Mouse (Mus musculus): ENCODE measurements around the gene Tmem234. TPM values are rescaled to one million over a fixed set of nuclear protein-coding genes. Genes with fewer than 3 reads are reported as not detected.

Tmem234 gene
- polyA plus RNA-seq, 1 experiment from 2014 or later, result 228 TPM

DNA sequence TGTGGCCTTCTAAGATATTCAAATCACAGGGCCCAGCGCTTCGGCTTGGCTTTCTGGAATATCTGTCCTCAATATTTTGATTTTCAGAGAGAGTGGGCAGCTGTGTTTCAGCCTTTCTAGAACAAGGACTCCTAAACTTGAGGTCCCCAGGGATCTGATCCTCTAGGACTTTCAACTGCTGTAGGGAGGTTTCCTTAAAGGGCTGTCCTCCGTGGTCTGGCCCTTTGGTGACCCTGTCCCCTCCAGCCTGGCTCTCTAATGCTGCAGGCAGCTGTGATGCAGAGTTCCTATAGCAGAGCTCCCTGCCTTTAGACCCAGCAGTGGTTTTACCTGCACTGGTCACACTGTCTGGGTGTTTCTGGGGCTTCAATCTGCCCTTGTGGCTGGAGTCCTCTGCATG lies 16.2 kb downstream of the Tmem234 start:
- Histone ChIP-seq H3K27me3 (replicated peaks; ENCODE audit: control insufficient read depth, insufficient read depth, low read length) (no peaks in the 10 kb centered on the region), H3K4me2 (no peak overlapping the region), H3K9ac (ENCODE audit: low read depth, low read length) (no peak overlapping the region), H3K36me3 (ENCODE audit: control insufficient read depth, insufficient read depth, low read length) (peaks cover 5% of the 10 kb centered on the region; the same call in 1 of the 2 replicates), H3K4me3 (ENCODE audit: low read depth, low read length) (no peak overlapping the region), H3K27ac (ENCODE audit: low read depth, low read length) (no peak overlapping the region), H3K9me3 (ENCODE audit: control insufficient read depth, low read length) (no peaks in the 10 kb centered on the region), H3K4me1 (replicated peaks; ENCODE audit: control insufficient read depth, insufficient read depth, low read length) (peaks cover 3% of the 10 kb centered on the region)
- DNase-seq (ENCODE audit: low spot score) (no peak), ATAC-seq (replicated peaks; ENCODE audit: low FRiP score) (no peak)
- WGBS, result 95% methylated on average over 3 of the region's 3 CpGs

DNA sequence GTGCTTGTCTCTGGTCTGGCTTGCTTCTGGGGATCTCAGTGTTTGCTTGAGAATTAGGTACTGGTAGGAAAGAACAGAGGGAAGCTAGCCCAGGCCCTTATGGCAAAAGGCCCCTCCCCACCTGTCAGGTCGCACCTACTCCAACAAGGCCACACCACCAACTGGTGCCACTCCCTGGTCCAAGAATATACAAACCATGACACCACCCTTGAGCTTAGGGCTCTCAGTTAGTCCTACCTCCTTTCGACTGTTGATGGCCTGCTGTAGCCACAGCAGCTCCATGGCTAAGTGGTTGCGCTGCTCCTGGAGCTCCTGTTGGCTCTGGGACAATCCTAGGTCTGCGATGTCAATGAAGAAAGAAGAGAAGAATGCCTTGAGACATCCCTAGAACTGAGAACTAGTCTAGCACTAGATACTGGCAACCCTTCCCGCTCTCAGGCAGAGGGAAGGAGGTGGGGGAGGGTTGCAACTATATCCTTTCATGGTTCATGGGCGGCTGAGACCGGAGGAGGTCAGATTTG lies 16.7 kb downstream of the Tmem234 start:
- 92% methylated on average over 7 of the region's 7 CpGs for WGBS
- Histone ChIP-seq H3K27me3 (replicated peaks; ENCODE audit: control insufficient read depth, insufficient read depth, low read length) (no peaks in the 10 kb centered on the region), H3K36me3 (ENCODE audit: control insufficient read depth, insufficient read depth, low read length) (peaks cover 6% of the 10 kb centered on the region; the same call in 1 of the 2 replicates), H3K4me3 (ENCODE audit: low read depth, low read length) (no peak overlapping the region), H3K4me1 (replicated peaks; ENCODE audit: control insufficient read depth, insufficient read depth, low read length) (peaks cover 3% of the 10 kb centered on the region), H3K9me3 (ENCODE audit: control insufficient read depth, low read length) (no peaks in the 10 kb centered on the region), H3K4me2 (peak overlapping the region; percentile 10; the same call in 1 of the 2 replicates), H3K9ac (ENCODE audit: low read depth, low read length) (no peak overlapping the region), H3K27ac (ENCODE audit: low read depth, low read length) (no peak overlapping the region)
- ATAC-seq (replicated peaks; ENCODE audit: low FRiP score), result no peak
- no peak for DNase-seq (ENCODE audit: low spot score)

DNA sequence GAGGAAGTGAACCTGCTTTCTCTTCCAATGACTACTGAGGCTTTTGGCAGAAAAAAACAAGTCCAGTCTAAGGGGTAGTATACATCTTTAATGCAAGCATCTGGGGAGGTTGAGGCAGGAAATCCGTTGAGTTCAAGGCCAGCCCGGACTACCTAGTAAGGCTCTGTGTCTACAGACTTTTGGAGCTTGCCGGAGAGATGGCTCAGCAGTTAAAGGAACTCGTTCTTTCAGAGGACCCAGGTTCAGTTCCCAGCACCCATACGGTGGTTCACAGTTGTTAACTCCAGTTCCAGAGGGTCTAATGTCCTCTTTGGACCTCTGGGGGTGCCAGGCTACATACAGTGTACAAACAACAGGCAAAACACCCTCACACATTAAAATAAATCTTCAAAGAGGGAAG lies 17.6 kb downstream of the Tmem234 start:
- Histone ChIP-seq H3K27me3 (replicated peaks; ENCODE audit: control insufficient read depth, insufficient read depth, low read length) (no peaks in the 10 kb centered on the region), H3K4me1 (replicated peaks; ENCODE audit: control insufficient read depth, insufficient read depth, low read length) (peaks cover 7% of the 10 kb centered on the region), H3K27ac (ENCODE audit: low read depth, low read length) (no peak overlapping the region), H3K4me2 (peak overlapping the region; percentile 96), H3K9ac (ENCODE audit: low read depth, low read length) (peak overlapping the region; percentile 88), H3K9me3 (ENCODE audit: control insufficient read depth, low read length) (no peaks in the 10 kb centered on the region), H3K36me3 (ENCODE audit: control insufficient read depth, insufficient read depth, low read length) (peaks cover 7% of the 10 kb centered on the region; the same call in 1 of the 2 replicates), H3K4me3 (ENCODE audit: low read depth, low read length) (peak overlapping the region; percentile 78)
- ATAC-seq (replicated peaks; ENCODE audit: low FRiP score) (no peak), DNase-seq (ENCODE audit: low spot score) (no peak)
- 91% methylated on average over 5 of the region's 5 CpGs for WGBS

DNA sequence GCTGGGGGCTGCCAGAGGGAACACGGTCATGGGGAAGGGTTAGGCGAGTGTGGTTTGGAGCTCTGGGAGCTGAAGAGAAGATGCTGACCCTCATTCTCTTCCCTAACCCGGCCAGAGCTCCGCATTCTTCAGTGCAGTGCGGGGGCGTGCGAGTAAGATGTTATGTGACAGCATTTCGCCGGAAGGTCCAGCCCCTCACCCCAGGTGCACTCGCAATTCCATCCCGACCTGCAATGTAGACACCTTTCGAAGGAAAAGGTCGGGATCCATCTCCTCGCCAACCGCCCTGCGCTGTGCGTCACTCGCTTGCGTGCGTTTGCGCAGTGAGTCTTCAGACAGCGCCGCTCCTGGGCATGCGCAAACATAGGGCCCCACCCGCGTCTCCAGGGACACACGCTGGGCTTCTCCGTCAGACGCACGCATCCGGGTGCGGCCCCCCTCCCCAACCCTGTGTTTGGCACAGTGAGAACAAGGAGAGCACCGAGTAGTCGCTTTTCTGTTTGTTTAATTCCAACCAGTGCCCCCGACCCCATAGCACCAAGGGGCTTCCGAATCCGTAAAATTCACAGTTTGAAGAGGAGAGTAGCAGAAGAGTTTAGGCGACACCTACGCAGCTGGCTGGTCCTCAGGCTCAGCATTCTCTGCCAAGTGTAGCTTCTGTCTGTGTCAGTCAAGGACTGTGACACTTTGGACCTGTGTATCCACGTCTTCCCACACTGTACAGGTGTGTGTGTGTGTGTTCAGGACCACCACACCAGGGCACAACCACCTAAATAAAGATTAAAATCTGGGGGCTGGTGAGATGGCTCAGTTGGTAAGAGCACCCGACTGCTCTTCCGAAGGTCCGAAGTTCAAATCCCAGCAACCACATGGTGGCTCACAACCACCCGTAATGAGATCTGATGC lies 18.6 kb downstream of the Tmem234 start, which contains the start of gene Iqcc:
Gene Iqcc (minus strand): TSS at position 314 of the 906 bp plus-strand sequence.
- ATAC-seq (replicated peaks; ENCODE audit: low FRiP score) (peak; percentile 87), DNase-seq (ENCODE audit: low spot score) (peak; percentile 91)
- no peaks in the 10 kb centered on the region for H3K9me3 ChIP-seq (ENCODE audit: control insufficient read depth, low read length)
- H3K4me2 ChIP-seq, result peak within 1 kb of the TSS; percentile 96
- 5% methylated on average over 43 of the region's 44 CpGs for WGBS
- peak within 1 kb of the TSS; percentile 78 for H3K4me3 ChIP-seq (ENCODE audit: low read depth, low read length)
- H3K4me1 ChIP-seq (replicated peaks; ENCODE audit: control insufficient read depth, insufficient read depth, low read length), result peaks cover 9% of the 10 kb centered on the region
- peaks cover 7% of the 10 kb centered on the region; the same call in 1 of the 2 replicates for H3K36me3 ChIP-seq (ENCODE audit: control insufficient read depth, insufficient read depth, low read length)
- no peaks in the 10 kb centered on the region for H3K27me3 ChIP-seq (replicated peaks; ENCODE audit: control insufficient read depth, insufficient read depth, low read length)
- H3K27ac ChIP-seq (ENCODE audit: low read depth, low read length), result peak within 1 kb of the TSS; percentile 83
- peak within 1 kb of the TSS; percentile 88 for H3K9ac ChIP-seq (ENCODE audit: low read depth, low read length)

DNA sequence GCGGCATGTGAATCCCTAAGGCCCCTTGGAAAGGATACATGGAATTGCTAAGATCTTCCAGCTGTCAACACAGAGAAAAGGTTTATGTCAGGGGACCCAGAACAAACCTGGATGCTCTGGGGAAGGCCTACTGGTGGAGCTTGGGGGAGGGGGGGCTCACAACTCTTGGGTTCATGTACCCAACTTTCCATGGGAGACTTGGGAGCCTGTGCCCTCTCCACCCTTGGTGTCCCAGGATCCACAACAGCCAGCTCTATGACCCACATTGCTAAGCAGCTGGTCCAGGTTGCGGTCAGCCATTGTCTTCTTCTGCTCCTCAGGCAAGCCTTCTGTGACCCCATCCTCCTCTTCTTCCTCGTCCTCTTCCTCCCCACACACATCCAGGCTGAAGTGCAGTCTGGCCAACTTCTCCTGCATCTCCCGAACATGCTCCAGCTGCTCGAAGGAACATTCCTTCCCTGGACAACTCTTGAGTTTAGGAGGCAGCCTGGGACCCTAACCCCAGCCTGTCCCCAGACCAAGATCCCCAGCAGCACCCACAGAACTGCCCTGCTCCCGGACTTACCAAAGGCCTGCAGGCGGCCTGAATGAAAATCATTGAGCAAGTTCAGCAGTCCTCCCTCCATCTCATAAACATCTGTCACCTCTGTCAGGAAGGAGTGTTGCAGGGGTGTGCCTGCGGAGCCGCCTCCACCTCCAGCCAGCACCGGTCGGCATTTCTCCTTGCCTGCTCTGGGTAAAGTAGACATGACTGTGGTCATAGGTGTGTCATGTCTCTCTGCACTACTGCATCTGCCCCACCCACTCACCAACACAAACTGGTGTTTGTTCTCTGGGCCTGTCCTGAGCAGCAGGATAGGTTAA lies 20.2 kb downstream of the Tmem234 start:
- Histone ChIP-seq H3K4me3 (ENCODE audit: low read depth, low read length) (no peak overlapping the region), H3K27me3 (replicated peaks; ENCODE audit: control insufficient read depth, insufficient read depth, low read length) (no peaks in the 10 kb centered on the region), H3K9me3 (ENCODE audit: control insufficient read depth, low read length) (no peaks in the 10 kb centered on the region), H3K4me1 (replicated peaks; ENCODE audit: control insufficient read depth, insufficient read depth, low read length) (peaks cover 22% of the 10 kb centered on the region), H3K36me3 (ENCODE audit: control insufficient read depth, insufficient read depth, low read length) (peaks cover 7% of the 10 kb centered on the region; the same call in 1 of the 2 replicates), H3K27ac (ENCODE audit: low read depth, low read length) (no peak overlapping the region), H3K4me2 (no peak overlapping the region), H3K9ac (ENCODE audit: low read depth, low read length) (no peak overlapping the region; the same call in 1 of the 2 replicates)
- no peak for DNase-seq (ENCODE audit: low spot score)
- WGBS, result 75% methylated on average over 11 of the region's 11 CpGs
- no peak for ATAC-seq (replicated peaks; ENCODE audit: low FRiP score)

DNA sequence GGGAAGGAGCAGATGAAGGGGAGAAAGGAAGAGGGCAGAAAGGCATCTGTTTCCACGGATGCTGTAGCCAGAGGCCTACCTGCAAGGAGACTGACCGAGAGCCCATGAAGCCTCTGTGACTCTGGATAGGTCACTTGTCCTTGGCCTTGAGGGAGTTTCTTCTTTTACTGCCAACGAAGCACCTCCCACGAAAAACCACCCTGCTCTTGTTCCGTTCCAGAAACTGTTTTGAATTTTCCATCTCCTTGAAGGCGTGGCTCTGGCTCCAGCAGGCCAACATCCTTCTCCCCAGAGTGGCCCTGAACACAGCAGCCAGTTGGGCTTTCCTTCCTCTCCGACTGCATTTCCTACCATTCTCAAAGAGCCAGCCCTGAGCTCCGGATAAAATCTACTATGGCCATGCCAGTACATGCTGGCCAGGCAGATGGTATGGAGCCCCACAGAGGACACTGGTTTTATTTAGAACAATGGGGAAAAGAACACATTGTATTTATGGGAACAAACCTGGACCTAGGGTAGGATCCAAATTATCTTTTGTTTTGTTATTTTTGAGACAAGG lies 20.9 kb downstream of the Tmem234 start:
- peaks cover 7% of the 10 kb centered on the region; the same call in 1 of the 2 replicates for H3K36me3 ChIP-seq (ENCODE audit: control insufficient read depth, insufficient read depth, low read length)
- H3K9ac ChIP-seq (ENCODE audit: low read depth, low read length), result no peak overlapping the region
- H3K4me2 ChIP-seq, result no peak overlapping the region
- DNase-seq (ENCODE audit: low spot score) (no peak), ATAC-seq (replicated peaks; ENCODE audit: low FRiP score) (no peak)
- no peak overlapping the region for H3K27ac ChIP-seq (ENCODE audit: low read depth, low read length)
- no peak overlapping the region for H3K4me3 ChIP-seq (ENCODE audit: low read depth, low read length)
- WGBS, result 78% methylated on average over 8 of the region's 8 CpGs
- peaks cover 25% of the 10 kb centered on the region for H3K4me1 ChIP-seq (replicated peaks; ENCODE audit: control insufficient read depth, insufficient read depth, low read length)
- no peaks in the 10 kb centered on the region for H3K27me3 ChIP-seq (replicated peaks; ENCODE audit: control insufficient read depth, insufficient read depth, low read length)
- H3K9me3 ChIP-seq (ENCODE audit: control insufficient read depth, low read length), result no peaks in the 10 kb centered on the region

DNA sequence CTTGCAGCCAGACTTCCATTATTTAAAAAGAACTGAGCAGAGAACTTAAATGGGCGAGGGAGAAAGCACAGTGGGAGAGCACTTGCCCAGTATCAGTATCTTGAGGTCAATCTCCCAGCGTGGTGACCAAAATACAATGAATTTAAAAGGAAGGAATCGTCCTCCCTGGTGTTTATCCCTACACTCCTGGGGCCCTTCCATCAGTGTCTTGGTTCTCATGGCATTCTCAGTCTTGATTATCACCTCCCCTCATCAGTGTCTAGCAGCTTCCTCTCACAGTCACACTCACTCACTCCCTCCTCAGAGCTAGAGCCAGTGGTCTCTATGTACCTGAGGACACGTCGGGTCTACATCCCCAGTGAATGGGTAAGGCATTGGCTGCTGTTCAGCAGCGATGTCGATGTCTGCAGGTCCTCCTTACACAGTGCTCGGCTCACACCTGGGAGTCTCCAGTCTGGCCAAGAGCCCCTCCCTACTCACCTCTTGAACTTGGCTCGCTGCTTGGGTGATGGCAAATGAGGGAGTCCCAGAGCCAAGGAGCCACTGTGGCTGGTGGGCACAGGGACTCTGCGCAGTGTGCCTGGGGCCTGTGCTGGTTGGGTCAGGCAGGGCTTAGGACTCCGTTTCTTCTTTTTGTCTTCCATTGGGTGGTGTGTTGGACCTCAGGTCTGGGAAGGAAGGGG lies 21.8 kb downstream of the Tmem234 start:
- WGBS, result 77% methylated on average over 11 of the region's 11 CpGs
- Histone ChIP-seq H3K4me3 (ENCODE audit: low read depth, low read length) (no peak overlapping the region), H3K4me1 (replicated peaks; ENCODE audit: control insufficient read depth, insufficient read depth, low read length) (peaks cover 25% of the 10 kb centered on the region), H3K27ac (ENCODE audit: low read depth, low read length) (no peak overlapping the region), H3K27me3 (replicated peaks; ENCODE audit: control insufficient read depth, insufficient read depth, low read length) (no peaks in the 10 kb centered on the region), H3K36me3 (ENCODE audit: control insufficient read depth, insufficient read depth, low read length) (peaks cover 6% of the 10 kb centered on the region; the same call in 1 of the 2 replicates), H3K9ac (ENCODE audit: low read depth, low read length) (no peak overlapping the region), H3K9me3 (ENCODE audit: control insufficient read depth, low read length) (no peaks in the 10 kb centered on the region), H3K4me2 (peak overlapping the region; percentile 73)
- ATAC-seq (replicated peaks; ENCODE audit: low FRiP score), result no peak
- DNase-seq (ENCODE audit: low spot score), result no peak

All from liver, embryonic 11.5 days (tissue).